In the genomic region with DNA sequence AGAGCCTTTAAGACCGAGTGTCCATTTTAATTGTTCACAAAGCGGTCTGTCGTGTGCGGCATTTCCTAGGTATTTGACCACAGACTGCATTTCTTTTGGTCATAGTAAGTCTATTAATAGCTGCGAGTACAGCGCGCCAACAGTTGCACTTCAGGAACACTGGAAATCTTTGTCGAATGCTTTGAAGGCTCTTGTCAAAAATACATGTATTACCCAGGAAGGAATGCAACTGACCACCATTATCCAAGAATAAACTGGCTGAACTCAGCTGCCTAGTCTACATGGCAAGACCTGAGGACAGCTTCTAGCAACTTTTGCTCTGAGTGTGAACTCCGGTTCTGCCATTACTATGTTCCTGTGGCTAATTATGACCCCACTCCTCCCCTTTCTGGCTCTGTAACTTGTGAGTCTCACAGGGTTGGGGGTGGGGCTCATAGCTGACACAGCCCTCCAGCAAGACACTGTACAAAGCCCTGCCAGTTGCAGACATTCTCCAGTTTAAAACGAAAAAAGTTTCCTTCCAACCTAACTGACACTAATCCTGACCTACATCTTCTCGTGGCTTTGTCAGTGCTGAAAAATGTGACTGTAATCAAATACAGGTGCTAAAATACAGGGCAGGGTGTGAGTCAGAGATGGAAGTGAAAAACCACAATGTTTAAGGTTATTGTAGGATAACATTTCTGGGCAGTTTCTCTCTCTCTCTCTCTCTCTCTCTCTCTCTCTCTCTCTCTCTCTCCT, we compare ENCODE assay signal across 1 mouse cellular context.
TF ChIP-seq lines count a peak whose summit lies in the region.

No protein-coding gene starts in this region.

TF ChIP-seq in CH12.LX, 34 proteins besides CTCF, POLR2A, EP300 and RAD21 (continued from another document):
- peak; percentile 59; the same call in 1 of the 2 replicates for TF ChIP-seq BHLHE40 (IDR thresholded peaks at IDR 0.05; ENCODE audit: low read depth, low read length)
- TF ChIP-seq NELFE (IDR thresholded peaks at IDR 0.05; ENCODE audit: low read depth, low read length): no peak
- no peak for TF ChIP-seq E2F4 (IDR thresholded peaks at IDR 0.05; ENCODE audit: insufficient replicate concordance, low read depth, low read length)
- peak; percentile 17; the same call in 1 of the 2 replicates for TF ChIP-seq TCF12 (IDR thresholded peaks at IDR 0.05; ENCODE audit: low read depth, low read length)
- TF ChIP-seq CHD2 (IDR thresholded peaks at IDR 0.05; ENCODE audit: low read length): 0 out of 2 replicates have a peak, but pooled peaks have one; percentile 11
- TF ChIP-seq MAZ (IDR thresholded peaks at IDR 0.05; ENCODE audit: low read depth, low read length): no peak
- no peak for TF ChIP-seq GABPA (IDR thresholded peaks at IDR 0.05; ENCODE audit: insufficient replicate concordance, low read depth, low read length)
- TF ChIP-seq POLR2AphosphoS2 (IDR thresholded peaks at IDR 0.05; ENCODE audit: low read depth, low read length): no peak
- 0 out of 2 replicates have a peak, but pooled peaks have one; percentile 27 for TF ChIP-seq JUND (conservative IDR thresholded peaks at IDR 0.05; ENCODE audit: low read depth, low read length)
- no peak for TF ChIP-seq ELF1 (IDR thresholded peaks at IDR 0.05; ENCODE audit: low read depth, low read length)
- TF ChIP-seq SMC3 (IDR thresholded peaks at IDR 0.05; ENCODE audit: low read depth, low read length): no peak
- no peak for TF ChIP-seq USF1 (IDR thresholded peaks at IDR 0.05; ENCODE audit: low read depth, low read length)
- TF ChIP-seq CHD1 (IDR thresholded peaks at IDR 0.05; ENCODE audit: low read depth, low read length): no peak
- peak; percentile 6; the same call in 1 of the 2 replicates for TF ChIP-seq JUN (IDR thresholded peaks at IDR 0.05; ENCODE audit: insufficient read depth, low read depth, low read length)
- no peak for TF ChIP-seq MAFK (IDR thresholded peaks at IDR 0.05; ENCODE audit: insufficient replicate concordance, low read length)
- TF ChIP-seq KAT2A (IDR thresholded peaks at IDR 0.05; ENCODE audit: insufficient replicate concordance, low read length): no peak
- no peak for TF ChIP-seq MYC (IDR thresholded peaks at IDR 0.05; ENCODE audit: low read depth, low read length)
- no peak for TF ChIP-seq UBTF (IDR thresholded peaks at IDR 0.05; ENCODE audit: low read depth, low read length)
- TF ChIP-seq ZKSCAN1 (IDR thresholded peaks at IDR 0.05; ENCODE audit: borderline replicate concordance, low read depth, low read length): no peak
- TF ChIP-seq ZC3H11A (IDR thresholded peaks at IDR 0.05; ENCODE audit: low read depth, low read length): no peak
